Mouse (Mus musculus) cerebellum, adult 9-11 months (tissue): ENCODE results near the gene Shmt2.

Experiments
- DNase-seq: peaks from one replicate; pipeline ENCODE4 v3.0.0; 2022

Gene Shmt2

DNA sequence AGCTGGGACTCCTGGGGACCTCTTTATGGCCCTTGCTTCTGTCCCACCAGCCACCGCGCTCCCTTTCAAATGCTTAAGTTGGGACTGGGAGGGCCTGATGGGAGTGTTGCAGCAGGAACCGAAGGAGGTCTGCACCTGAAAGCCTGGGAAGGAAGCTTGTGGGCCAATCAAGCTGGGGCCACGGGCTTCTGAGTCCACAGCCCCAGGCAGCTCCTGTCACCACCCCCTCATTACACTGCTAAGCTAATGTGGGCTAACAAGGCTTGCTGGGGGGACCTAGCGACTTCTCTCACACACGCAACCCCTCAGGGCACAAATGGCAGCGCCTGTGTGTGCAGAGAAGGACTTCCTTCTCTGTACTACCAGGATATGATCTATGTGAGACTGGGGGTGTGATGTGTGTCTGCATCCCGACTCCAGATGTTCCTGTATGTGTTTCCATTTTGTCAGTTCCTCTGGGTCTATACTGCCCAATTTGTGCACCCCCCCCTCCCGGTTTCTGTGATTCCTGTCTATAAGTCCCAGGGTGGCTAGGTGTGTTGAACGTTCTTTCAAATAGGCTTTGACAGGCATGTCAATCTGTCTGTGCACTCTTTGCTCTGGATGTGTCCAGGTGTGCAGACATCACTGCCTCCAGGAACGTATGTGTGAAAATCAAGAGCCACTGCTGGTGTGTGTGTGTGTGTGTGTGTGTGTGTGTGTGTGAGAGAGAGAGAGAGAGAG lies 11.2 kb downstream of the Shmt2 start:
- peak; percentile 73 for DNase-seq

DNA sequence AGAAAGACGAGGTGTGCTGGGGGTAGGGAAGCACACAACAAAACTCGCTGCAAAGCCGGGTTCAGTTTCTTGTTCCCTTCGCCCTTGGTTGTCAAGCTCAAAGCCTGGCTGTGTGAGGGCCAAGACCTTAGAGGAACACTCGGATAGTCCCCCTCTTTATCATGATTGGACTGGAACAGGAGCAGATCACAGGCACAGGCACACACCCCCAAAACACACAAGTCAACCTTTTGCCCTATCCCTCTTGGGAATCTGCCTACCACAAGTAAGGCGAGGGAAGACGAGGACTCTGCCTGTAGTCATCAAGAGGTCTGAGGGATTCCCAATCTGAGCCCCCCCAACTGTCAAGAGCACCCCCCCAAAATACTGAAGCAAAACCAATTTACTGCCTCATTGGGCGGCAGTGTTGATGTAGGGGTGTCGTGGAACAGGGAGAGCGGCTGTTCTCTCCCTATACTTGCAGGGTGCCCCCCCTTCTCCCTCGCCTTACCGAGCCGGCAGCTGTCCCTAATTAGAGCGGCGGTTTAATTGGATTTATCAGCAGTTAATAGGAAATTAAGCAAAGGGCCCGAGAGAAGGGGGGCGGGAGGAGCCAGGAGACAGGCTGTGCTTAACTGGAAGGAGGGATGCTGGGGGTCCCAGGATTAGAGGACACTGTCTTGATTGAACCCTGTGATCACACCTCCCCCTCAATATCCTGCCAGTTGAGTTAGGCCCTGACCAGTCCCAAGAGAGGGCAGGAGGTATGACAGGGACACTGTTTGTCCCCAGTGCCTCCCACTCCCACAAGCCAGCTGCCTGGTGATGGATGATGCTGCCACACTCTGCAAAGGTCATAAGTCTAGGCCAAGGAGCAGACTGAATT lies 12.2 kb downstream of the Shmt2 start:
- DNase-seq, result peak; percentile 79

DNA sequence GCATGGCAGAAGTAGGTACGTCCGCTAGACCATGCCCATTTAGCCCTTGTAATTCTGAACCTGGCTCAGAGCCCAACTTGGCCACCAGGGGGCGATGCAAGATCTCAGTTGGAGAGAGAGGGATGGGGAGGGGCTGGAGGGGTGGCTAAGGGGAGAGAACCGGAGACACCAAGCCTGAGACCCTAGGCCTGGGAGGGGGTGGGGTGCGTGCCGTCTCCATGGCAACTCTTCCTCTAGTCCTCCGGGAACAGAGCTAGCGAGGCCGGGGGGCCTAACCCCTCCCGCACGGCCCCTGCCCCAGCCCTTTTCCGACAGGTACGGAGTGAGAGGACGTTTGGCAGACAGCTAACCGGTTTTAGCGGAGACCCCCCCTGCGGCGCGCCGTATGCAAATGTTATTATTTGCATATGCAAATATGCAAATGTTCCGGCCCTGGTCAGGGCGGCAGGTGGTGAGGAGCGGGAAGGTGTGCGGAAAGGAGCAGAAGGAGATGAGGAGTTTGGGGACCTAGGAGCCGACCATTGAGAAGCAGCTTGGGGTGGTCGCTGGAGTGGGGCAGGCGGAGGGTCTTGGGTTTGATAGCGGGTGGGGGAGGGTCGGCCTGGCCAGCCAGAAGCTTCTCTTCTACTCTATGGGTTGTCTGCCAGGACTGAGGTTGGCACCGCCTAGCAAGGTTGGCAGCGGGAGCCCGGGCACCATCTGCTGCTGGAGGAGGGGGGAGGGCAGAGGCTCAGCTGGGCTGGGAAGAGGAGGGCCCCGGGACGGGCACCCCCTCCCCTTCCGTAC lies 13.0 kb downstream of the Shmt2 start:
- DNase-seq, result peak; percentile 97

DNA sequence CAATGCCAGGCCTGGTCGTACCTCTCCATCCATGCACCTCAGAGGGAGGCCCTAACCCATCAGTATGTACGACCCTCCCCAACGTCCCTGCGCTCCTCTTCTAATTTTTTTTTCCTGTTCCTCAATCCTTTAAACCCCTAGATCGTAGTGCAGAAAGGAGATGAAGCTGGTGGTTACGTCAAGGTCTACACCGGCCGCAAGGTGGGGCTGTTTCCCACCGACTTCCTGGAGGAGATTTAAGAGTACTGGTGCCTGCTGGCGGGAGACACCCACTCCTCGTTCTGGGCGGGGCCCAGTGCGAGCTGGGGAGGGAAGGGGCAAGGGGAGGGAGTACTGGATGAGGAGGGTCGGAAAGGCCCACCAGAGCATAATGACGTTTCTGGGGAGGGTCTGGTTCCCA lies 14.0 kb downstream of the Shmt2 start:
- peak; percentile 89 for DNase-seq

DNA sequence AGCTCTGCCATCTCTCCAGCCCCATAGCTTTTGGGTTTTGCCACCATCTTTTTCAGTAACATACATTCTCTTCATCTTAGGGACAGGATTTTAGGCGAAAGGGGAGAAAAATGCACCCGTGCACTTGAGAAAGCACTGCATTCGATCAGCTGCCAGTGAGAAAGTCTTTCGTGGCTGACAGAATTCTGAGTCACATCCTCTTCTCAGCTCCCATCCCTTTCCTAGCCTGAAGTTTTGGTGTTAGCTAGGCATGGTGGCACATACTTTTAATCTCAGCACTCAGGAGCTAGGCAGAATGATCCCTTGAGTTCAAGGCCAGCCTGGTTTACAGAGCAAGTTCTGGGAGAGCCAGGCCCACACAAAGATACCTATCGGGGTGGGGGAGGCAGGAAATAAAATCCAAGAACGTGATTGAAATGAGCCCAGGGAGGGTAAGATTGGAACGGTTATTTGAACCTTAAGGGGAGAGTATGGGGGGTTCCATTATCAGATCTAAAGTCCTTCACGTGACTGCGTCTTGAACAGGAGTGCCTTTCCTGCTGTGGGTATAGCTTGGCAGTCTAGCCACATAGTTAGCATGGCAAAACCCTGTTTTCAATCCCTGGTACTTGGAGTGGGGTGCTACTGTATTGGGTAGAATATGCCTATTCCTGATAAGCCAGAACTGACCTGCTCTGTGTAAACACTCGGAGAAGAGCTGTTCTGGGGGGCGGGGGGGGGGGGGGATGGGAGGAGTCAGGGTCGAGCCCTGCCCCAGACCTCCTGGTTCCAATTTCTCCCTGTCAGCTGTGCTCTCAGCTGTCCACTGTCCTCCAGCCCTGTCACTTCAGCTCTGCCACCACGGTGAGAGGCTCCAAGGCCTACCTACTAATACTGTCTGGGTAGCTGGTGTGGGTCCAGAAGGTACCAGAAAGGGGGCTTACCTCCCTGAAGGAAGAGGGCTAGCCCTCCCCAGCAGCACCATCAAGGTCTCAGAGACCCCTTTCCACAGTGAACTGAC lies 21.1 kb downstream of the Shmt2 start, which contains the start of gene Stac3:
Gene Stac3 (plus strand): TSS at position 793 of the 1,000 bp plus-strand sequence.
- no peak for DNase-seq

DNA sequence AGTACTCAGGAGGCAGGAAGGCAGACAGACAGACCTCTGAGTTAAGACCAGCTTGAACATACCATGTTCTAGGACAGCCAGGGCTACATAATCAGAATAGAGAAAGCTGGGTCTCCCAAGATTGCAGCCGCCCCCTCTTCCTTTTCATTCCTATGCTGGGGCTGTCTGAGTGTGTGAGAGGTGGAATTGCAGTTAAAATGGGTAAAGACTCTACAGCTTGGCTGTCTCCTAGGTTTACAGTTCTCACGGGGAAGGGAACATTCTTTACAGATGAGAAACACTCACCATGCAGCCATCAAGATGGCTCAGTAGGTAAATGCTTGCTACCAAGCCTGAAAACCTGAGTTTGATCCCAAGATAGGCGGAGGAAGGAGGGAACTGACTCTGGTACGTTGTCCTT lies 22.2 kb downstream of the Shmt2 start:
- no peak for DNase-seq

DNA sequence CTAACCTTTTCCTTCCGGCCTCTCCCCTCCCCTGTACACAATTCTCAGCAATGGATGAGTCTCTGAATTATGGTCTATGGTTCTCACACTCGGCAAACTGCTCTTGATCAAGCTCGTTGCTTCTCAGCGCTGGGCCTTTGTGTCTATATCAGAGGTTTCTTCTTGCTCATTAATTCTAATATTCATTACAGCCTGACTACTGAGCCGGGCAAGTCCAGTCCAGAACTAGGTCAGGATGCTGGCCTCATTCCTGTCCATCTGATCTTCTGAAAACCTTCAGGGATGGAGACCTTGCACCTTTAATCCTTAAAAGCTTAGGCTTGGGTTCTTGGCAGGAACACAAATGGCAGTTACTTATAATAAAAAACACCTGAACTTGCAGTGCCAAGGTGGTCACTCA lies 22.7 kb downstream of the Shmt2 start:
- DNase-seq, result no peak

DNA sequence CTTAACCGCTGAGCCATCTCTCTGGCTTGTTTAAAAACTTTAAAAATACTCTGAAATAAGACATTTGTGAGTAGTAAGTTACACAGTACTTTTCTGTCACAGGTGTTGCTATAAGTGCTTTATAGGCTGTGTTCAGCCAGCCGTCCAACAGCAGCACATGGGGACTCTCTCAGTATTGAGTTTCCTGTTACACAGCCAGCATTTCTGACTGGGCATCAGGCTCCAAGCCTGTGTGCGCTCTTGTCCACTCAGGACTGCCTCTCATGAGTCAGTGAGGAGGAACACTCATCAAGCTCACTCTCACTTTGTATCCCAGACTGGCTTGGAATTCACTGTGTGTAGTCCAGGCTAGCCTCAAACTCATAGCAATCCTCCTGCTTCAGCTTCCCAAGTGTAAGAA lies 26.1 kb downstream of the Shmt2 start:
- no peak for DNase-seq

DNA sequence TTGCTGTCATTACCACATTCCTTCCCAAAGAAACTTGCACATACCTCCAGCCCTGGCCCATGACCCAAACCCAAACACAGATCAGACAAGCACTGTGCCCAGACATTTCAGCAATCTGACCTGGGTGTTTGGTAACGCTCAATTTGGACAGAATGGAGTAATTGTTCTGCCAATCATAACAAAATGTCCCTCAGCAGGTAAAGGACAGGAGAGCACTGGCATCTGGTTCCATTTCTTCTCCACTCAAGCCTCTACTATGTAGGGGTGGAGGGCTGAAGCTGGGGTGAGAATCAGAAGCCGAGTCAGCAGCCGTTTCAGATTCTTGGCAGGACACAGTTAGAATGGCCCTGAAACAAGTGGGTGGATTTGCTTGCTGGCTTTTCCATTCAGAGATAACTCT lies 30.1 kb downstream of the Shmt2 start:
- DNase-seq, result no peak

DNA sequence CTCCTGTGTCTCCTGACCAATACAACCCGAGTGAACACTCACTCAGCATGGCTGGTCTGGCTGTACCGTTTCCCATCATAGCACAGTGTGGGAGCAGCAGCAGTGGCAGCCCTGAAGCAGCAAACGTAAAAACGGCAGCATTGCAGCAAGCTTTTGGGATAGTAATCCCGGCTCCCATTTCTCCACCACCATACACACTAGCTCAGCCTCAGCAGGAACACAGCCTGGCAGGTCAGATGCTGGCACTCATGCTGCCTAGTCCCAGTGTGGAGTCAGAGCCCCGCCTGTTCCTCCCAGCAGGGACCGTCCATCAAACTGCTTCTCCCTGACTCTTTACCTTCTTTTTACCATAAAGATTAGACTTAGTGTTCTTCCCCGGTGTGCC lies 31.1 kb downstream of the Shmt2 start:
- peak; percentile 59 for DNase-seq

DNA sequence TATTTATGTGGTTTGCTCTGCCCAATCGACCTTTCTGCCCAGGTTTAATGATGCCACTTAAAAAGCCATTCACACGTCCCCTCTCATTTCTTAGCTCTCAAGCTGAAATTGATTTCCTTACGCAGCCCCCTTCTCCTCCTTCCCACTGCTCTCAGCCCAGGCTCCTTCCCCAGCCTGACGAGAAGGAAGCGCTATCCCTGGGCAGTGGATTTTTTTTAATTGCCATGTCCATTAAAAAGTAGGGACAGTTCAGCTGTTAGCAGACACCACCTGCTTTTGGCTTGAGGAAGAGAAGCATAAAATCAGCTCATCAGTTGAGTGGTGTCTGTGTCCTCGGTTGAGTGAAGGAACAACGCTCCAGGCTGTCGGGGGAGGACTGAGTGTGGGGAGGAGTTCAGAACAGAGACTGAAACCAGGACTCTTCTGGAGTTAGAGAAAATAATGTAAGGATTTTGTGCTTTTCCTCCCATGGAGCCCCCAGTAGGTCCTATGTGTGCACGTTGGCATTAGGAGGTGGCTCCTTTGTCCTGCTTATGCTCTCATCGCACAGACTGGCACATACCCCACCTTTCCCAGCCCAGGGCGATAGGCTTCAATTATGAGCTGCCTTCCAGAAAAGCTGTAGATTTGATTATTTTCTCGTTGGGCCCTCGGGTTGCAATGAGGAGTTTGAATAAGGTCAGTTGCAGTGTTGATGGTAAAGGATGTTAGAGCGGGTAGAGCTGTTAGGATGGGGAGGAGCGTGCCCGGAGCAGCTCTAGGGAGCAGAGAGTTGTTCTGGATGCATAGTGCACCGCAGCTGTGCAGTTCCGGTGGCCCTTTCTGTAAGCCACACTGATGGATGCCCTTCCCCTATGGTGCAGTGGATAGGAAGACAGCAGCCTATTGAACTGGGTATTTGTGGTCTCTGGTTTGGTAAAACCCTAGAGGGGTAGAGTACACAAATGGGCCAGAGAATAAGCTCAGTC lies 31.8 kb downstream of the Shmt2 start:
- DNase-seq, result no peak

DNA sequence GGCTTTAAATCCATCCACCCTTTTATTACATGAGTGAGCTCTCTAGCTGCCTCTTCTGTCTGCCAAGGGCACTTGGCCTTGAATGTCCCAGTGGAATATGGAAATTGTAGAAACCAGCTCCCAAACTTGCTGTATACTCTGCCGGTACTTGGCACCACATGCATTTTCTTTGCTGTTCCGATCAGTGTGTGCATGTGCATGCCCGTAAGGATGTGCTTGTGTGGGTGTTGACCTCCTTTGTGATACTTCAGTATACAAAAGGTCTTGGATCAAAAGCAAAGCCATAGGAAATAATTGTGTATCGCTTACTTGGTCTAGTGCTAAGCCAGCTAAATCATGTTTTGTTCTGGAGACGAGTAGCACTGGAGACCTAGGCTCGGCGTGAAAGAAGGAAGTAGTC lies 33.4 kb downstream of the Shmt2 start:
- no peak for DNase-seq

DNA sequence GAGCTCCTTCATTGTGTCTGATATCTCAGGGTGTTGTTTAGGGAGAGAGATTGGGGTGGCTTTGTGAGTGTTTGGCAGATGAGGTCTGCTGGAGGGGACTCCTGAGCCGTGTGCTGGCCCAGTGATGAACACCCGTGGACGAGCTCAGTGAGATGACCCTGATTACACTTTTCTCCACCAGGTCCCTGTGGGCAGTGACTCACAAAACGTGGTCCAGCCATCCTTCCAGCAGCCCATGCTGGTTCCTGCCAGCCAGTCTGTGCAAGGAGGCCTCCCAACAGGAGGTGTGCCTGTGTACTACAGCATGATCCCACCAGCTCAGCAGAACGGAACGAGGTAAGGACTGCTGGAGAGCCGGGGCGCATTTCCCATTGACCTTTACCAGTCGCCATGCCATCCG lies 37.0 kb downstream of the Shmt2 start:
- no peak for DNase-seq

DNA sequence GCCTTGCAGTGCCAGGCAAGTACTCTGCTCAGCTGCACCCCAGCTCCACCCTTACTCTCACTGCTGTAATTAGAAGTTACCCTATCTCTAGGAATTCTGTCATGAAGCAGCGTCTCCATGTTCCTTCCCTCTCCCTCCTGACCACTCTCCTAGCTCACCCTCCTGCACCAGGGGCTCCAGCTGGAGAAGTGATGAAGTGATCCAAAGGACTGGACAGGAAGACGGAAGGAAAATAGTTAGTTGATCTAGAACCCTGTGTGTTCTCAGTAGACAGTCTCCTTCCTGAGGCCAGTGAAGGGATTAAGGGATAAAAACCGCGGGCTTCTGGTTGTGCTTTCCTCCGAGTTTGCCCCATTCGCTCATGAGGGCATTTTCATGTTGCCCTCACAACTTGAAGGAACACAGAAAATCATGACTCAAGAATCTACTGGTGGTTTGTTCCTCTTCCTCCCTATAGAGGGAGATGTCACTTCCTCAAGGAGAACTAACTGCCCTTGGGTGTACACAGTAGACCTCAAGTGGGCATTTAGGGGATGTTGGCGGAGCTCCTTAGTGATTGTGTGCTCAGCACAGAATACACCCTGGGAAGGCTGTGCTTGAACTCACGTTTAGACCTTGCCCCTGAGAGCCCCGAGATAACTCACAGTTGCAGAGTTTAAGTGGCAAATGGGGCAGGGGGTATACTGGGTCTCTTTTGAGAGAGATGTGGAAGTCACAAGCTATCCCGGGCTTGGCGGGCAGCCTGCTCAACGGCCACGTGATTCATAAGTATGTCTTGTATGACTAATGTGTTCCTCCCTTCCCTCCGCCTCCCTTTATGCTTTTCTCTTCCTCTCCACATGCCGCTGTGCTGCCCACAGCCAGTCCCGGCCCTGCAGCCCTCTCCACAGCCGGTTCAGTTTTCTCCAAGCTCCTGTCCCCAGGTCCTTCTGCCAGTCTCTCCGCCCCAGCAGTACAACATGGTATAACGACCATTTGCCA lies 41.1 kb downstream of the Shmt2 start:
- no peak for DNase-seq

DNA sequence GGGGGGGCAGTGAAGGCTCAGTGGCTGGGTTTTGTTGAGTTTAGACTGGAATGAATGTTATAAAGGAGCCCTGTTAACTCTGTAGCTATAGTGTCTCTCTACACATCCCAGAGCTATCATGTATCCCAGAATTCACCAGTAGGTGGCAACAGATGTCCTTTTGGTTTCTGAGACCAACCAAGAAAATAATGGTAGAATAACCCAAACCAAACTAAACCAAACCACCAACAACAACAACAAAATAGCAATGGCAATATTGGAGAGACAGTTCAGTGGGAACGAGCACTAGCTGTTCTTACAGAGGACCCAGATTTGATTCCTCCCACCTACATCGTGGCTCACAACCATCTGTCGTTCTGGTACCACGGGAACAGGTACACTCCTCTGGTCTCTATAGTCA lies 43.1 kb downstream of the Shmt2 start:
- DNase-seq, result no peak

DNA sequence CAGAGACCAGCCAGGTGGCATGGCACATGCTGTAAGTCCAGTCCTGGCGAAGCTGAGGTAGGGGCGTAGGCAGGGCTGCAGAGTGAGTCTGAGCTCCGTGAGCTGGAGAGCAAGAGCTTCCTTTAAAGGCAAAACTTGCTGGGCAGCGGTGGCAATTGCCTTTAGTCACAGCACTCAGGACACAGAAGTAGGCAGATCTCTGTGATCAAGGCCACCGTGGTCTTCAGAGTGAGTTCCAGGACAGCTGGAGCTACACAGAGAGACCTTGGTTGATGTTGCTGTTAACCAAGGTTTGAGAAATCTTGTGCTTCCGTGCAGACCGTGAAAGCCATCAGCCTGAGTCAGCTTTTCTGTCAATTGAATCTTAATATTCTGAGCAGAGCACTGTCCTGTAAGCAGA lies 44.9 kb downstream of the Shmt2 start:
- no peak for DNase-seq

DNA sequence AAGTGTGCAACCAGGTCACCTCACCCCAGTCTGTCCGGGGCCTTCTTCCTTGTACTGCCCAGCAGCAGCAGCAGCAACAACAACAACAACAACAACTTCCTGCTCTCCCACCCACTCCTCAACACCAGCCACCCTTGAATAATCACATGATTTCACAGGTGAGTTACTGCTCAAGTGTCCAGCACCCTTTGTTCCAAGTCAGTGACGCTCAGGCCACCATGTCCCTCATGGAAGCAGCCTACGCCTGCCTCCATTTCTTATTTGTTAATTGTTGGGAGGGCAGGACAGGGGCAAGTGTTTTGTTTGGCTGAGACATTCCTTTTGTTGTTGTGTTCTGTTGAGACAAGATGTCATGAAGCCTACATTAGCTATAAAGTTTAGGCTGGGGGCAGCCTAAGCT lies 45.7 kb downstream of the Shmt2 start:
- DNase-seq, result no peak

DNA sequence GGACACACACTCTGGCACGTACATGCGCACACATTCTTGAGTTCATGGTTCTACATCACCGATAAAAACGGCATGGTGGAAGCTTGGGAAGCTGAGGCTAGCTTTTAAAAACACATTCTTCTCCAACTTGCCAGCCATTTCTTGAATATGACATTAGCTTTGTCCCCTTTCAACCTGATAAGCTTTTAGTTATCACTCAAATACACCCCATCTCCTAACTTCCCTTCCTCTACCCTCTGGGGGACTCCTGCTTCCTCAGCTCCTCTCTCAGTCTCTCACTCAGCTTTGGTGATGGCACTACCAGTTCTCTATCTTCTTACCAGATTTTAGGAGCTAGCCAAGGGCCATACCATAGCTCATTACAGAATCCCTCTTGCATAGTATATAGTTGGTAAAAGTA lies 47.1 kb downstream of the Shmt2 start:
- no peak for DNase-seq

DNA sequence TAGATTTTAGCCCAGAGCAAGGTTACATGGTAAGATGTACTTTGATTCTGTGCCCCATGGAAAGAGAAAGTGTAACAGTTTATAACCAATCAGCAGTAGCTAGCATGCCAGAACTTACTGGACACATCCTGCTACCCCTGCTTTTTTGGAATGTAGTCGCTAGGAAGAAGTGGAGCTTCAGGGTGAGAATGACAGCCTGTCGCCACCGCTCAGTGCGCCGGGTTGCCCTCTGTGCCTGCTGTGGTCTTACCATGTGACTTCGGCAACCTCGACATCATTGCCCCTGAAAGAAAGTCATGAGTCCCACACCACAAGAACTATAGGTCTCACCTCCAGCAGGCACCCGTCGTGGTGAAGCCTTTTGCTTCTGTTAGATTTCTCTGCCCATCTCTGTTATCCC lies 49.5 kb downstream of the Shmt2 start:
- DNase-seq, result no peak
